Mouse (Mus musculus) stomach, postnatal 0 days (tissue): ENCODE data around the gene Map2k2.

Experiments used
- CTCF ChIP-seq: IDR thresholded peaks from 2 replicates; pipeline ENCODE4 v1.5.1; 2016; ENCODE audit warnings: antibody characterized with exemption, low read depth, mild to moderate bottlenecking, moderate library complexity
- EP300 ChIP-seq: optimal IDR thresholded peaks from 2 replicates; pipeline ENCODE3; 2016; ENCODE audit warnings: antibody characterized with exemption

- TF ChIP-seq CTCF: no peak
- no peak for TF ChIP-seq EP300
These were observed 49.0 kb downstream of the Map2k2 start for GRCm38 (mm10) chr10:81154736-81155135.
